Mouse (Mus musculus) cerebellum, adult 9-10 months (tissue): Measurements from ENCODE around the gene Bex3.

Experiments
- DNase-seq: peaks from one replicate; pipeline ENCODE4 v3.0.0; 2022

Bex3 gene

DNA sequence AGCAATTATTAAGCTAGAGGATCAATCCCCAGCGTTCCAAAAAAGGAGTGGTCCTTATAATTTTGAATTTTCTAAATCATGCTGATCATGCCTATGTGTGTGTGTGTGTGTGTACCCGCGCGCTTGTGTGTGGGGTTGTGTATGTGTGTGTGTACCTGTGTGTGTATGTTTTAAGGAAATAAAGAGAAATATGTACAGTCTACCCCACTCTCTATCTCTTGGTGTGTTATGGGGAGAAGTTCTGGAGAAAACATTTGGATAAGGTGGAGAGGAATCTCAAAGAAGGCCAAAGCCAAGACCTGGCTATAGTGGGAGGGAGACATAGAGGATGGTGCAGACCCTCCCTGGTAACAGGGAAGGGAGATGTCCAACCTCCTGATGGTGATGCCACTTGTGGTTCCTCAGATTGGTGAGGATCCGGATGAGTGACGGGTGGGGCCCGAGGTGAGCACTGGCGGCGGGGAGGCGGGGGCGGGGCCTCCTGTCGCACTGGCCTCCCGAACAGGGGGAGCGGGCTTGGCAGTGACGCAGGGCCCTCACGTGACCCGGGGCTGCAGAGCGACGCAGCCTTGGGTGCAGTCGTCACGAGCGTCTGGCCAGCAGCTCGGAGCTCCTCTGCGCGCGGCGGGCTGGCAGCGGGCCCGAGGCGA, at the start of gene Bex3:
TSS of gene Bex3 (plus strand) at position 511 of the 650 bp plus-strand sequence.
- DNase-seq: peak; percentile 83

DNA sequence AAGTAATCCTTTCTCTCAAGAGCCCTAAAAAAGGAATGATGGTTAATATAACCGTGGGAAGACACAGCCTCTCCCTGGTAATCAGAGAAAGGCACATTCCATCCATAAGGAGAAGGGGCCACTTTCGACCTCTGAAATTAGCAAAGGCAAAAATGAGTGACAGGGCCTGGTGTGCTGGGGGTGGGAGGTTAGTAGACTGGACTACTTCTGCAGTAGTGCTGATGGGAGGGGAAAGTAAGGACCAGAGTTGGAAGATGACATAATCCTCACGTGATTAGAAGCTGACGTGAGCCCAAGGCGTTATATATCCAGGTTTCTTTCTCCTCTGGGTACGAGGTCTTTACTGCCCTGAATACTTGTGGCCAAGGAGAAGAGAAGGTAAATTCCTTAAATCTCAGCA, 46.3 kb upstream of the Bex3 start:
- no peak for DNase-seq

DNA sequence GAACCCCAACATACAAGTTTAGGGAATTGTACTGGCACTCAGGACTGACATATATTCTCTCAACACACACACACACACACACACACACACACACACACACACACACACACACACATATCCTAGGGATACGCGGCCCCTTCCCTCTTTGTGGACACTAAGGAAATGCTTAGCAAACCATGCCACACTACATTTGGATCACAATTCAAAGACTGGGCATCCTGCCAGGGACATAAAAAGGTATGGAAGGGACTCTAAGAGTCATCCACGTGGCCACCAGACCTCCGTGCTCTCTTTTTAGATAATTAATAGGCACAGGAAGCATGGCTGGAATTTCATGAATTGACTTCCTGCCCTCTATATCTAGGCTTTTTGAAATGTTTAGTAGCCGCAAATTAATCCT, 42.3 kb upstream of the Bex3 start:
- DNase-seq: no peak

- DNase-seq: peak; percentile 57
These were observed 31.9 kb upstream of the Bex3 start for GRCm38 (mm10) chrX:136238118-136238517.

DNA sequence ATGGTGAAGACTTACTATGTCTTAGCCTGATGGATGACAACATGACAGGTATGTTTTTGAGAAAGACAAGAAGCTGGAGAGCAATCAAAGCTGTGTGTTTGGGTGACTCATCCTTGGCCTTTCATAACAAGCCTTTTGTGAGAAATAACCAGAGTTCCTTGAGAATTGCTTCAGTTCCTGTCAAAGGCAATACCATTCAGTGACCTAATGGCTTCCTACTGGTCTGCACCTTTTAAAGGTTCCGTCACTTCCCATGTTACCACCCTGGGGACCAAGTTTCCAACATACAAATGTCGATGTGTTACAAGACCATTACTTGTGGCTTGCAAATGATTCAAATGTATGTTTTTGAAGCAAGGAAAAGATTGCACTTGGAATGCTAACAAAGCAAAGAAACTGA, 26.9 kb upstream of the Bex3 start:
- DNase-seq: no peak

DNA sequence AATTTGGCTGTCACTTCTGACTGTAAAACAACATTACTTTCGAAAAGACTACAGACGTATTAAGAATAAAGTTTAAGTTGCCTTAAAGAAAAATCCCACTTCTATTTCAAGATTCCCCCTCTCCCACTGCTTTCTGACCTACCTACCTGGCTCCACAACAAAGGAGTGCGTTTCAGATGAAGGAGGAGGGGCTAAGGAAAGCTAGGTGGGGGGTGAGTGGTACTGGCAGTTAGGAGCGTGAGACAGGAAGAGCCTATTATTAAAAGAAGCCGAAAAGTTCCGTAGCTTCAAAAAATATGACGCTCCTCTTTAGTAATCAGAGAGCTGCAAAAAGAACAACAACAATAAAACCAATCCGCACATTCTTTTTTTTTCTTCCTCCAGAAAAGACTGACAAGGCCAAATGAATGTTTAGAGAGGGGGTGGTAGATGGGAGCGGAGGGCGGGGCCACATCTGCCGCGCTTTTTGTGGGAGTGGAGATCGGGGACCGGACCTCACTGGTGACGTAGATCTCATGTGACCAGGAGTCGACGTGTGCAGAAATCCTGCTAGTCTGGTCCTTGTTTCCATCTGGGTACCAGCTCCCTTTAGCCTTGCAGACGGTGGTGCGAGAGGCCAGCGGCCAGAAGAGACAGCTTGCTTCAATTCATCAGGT, 25.4 kb upstream of the Bex3 start, which contains the start of gene Tceal9:
TSS of gene Tceal9 (plus strand) at position 506 of the 656 bp plus-strand sequence.
- DNase-seq: peak; percentile 78

- peak; percentile 25 for DNase-seq
These were observed 24.5 kb upstream of the Bex3 start for GRCm38 (mm10) chrX:136245521-136246071.

- DNase-seq: no peak
These were observed 21.2 kb upstream of the Bex3 start for GRCm38 (mm10) chrX:136248811-136249210.

- no peak for DNase-seq
These were observed 20.4 kb upstream of the Bex3 start for GRCm38 (mm10) chrX:136249671-136250070.

DNA sequence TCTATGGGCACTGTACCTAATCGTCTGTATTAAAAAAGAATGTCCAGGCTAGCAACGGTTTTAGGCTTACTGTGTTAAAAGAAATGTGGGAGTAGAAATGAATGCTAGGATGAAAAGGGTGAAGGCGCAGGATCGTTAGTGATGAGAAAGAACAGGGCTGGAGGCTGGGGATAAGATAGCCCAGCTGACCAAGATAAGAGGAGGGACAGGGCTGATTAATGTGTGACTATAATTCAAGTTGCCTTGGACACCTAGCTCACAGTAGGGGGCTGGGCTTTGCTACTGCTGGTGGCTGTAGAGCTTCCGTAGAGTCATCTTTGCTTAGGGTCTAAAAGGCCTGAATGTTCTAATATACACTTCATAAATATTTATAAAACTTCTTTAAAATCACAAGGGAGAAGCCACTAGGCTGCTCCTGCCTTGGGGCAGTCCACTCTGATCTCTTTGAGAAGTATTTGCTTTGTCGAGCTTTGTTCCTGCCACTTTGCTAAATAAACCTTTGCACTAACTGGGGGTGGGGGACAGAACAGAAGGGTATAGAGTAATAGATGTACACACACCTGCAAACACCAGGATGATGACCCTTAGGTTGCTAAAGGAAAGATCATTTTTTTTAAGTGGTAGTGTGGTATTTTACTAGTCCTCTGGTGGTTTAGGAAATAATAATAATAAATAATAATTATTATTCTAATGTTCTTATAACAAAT, 17.9 kb upstream of the Bex3 start:
- no peak for DNase-seq

GRCm38 (mm10) chrX:136267720-136268119, 2.3 kb upstream of the Bex3 start:
- no peak for DNase-seq

GRCm38 (mm10) chrX:136268173-136268572, 1.9 kb upstream of the Bex3 start:
- no peak for DNase-seq

DNA sequence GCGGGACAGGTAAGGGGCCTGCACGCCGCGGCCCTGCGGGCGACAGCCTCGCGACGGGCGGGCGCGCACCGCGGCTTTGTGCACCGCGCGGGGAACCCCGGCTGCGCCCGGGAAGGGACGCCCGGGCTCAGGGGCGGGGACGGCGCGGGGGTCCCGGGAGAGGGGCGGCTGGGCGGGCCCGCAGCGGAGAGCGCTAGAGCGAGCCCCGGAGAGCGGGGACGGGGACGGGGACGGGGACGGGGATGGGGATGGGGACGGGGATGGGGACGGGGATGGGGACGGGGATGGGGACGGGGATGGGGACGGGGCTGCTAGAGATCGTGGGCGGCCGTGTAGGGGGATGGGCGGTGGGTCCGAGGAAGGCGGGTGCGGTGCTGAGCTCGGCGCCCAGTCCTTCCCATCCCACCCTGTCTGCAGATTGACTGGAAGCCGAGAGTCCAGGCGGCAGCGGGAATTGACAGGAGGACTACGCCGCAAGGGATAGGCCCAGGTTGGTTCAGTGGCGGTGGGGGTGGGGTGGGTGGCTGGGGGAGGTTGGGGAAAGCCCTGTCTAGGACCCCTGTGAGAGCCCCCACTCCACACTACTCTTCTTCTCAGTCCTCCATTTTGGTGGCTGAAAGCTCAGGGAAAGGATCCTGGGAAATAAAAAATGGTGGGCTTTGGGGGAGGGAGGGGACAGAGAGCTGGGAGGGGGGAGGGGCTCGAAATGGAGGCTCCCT, 499 bp downstream of the Bex3 start:
- DNase-seq: peak; percentile 40

DNA sequence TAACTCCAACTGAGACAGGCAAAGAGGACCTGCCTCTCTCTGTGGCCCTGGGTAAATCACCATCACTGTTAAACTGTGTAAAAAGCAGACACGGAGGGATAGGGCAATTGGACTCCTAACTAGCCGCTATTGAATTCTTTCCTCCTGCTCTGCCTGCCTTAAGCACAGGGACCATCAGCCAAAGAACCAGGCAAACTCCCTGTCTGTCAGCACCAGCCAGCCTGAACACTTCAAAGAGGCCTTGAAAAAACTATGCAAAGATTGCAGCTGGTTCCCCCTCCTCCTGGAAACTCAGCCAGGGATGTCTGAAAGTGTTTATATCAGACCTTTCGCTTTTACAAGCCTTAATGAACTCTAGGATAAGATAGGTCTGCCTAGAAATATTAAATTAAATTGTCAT, 4.5 kb downstream of the Bex3 start:
- DNase-seq: no peak

DNA sequence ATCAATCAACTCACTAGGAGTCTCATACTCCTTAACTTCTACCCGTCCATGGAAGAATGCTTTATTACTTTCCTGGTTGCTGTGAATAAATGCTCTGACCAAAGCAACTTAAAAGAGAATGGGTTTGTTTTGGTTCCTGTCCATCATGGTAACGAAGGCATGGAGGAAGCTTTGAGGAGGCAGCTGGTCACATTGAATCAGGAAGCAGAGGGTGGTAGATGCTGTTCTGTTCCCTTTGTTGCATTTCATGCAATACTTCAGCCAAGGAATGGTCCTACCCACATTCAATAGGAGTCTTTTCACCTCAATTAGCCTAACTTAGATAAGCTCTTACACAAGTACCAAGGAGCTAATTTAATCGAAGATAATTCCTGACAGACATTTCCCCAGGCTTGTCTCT, 5.3 kb downstream of the Bex3 start:
- DNase-seq: no peak

DNA sequence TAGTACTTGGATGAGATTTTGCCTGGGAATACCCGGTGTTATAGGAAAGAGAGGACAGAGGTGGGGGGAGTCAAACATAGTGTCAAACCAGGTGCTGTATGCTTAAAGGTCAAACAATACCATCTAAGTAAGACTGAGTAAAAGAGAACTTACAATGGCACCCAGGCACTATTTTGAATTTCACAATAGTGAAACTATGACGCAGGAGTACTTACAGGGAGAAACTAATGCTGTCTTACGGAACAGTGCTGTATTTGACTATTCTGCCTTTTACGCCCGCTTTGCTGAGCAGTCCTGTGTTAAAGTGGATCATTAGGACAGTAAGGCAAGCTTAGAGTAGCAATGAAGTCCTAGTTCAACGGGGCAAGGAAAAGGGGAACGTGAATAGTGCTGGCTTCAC, 7.5 kb downstream of the Bex3 start:
- DNase-seq: no peak

DNA sequence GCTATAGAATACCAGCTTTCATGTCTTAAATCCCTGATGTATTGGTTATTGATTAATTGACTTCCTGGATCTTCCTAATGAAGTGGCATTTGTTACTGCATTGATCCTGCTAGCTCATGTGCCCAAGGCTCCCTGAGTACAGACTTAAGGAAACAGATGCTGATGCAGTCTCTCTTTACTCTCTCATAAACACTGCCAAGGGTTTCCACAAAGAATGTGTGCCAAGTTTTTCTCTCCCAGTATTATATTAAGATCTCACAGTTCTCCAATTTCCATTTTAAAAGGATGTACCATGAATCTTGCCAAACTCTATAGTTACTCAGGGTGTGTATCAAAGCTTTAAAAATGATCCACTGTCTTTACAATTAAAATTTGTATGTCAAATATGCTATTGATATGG, 8.3 kb downstream of the Bex3 start:
- no peak for DNase-seq

GRCm38 (mm10) chrX:136279410-136279809, 9.4 kb downstream of the Bex3 start:
- DNase-seq: no peak

- peak; percentile 39 for DNase-seq
These were observed 20.8 kb downstream of the Bex3 start for GRCm38 (mm10) chrX:136290817-136291281.

DNA sequence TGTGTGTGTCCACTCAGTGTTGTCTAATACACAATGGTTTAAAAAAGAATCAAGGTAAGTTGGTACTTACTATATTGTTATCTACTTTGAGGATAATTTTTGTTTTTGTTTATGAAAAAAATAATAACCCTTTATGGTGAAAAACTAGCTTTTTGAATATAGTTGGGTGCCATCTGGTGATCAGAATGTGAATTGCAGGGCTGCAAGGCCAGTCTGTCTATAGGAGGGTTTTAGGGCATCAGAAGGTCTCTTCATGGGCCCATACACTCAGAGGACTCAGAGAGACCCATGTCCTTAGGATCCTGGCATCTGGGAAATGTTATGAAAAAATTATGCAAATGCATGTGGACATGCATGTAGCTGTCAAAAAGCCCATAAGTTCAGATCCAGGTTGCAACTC, 34.2 kb downstream of the Bex3 start:
- DNase-seq: peak; percentile 49

DNA sequence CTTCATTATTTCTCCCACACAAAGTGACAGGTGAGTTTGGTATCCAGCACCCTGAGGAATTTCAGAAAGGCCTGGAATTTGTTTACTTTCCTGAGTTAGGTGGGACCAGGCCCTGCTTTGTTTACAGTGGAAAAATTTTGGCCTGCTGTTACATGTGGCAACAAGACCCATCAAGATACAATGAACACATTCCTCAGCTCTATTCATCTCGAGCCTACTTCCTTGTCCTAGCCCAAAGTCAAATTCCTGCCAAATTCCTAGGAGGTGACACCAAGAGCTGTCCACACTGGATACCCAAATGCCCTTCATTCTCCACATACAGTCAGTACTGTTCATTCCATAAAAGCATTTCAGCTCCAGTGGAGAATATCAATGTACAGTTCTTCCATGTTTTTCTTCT, 36.1 kb downstream of the Bex3 start:
- DNase-seq: no peak

GRCm38 (mm10) chrX:136313303-136313702, 43.2 kb downstream of the Bex3 start:
- DNase-seq: no peak
